Mouse (Mus musculus): ENCODE data around the gene Atg16l2.

DNA sequence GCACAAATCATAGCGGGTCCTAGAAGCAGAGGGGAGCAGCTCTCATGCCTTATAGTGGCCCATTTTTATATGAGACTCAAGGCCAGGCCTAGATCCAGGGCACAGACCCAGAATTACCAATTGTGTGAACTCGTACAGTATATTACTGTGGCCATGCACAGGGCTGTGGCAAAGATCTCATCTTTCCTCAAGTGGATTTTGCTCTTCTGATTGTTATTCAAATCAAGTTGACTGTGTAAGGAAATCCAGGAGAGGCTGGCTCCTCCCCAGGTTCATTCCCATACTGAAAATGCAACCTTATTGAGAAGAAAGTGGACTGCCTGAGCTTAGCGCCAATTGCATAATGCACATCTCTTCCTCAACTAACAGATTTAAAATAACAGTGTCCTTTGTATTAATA is 19.3 kb downstream of the Atg16l2 start:
- no peak for TF ChIP-seq CTCF (IDR thresholded peaks at IDR 0.05)
- TF ChIP-seq EP300 (IDR thresholded peaks at IDR 0.05) = no peak
